Mouse (Mus musculus): Measurements from ENCODE around the gene Dlx4. TPM values are rescaled to one million over a fixed set of nuclear protein-coding genes. Genes with fewer than 3 reads are reported as not detected.

Dlx4 gene
- total RNA-seq, 2 experiments from 2014 or later, result 0.18 TPM; not detected in 1

DNA sequence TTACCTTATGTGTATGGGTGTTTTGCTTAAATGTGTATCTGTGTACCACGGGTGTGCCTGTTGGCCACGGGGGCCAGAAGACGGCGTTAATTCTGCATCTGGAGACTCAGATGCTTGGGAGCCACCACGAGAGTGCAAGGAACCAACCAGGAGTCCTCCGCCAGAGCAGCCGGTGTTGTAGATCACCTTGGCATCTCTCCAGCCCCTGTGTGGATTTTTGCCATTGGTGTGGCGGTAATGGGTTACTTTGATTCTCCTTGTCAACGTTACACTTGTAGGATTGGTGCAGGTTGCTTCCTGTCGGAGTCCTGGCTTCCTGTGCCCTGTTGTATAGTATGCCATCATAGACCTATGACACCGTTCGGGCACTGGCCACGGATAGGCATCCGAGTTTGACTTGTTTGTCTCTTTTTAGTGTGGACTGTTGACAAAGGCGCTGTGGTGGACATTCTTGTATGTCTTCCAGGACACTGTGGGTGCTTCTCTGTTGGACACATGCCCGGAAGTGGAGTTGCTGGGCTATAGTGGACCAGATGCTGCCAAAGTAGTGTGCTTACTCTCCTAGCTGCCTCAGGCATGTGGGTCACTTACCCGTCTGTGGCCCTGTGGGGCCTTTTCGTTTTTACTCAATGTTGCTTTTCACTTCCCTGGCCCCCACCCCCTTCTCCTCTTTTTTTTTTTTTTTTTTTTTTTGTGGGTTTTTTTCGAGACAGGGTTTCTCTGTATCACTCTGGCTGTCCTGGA, 43.7 kb downstream of the Dlx4 start:
- DNase-seq, result no peak

DNA sequence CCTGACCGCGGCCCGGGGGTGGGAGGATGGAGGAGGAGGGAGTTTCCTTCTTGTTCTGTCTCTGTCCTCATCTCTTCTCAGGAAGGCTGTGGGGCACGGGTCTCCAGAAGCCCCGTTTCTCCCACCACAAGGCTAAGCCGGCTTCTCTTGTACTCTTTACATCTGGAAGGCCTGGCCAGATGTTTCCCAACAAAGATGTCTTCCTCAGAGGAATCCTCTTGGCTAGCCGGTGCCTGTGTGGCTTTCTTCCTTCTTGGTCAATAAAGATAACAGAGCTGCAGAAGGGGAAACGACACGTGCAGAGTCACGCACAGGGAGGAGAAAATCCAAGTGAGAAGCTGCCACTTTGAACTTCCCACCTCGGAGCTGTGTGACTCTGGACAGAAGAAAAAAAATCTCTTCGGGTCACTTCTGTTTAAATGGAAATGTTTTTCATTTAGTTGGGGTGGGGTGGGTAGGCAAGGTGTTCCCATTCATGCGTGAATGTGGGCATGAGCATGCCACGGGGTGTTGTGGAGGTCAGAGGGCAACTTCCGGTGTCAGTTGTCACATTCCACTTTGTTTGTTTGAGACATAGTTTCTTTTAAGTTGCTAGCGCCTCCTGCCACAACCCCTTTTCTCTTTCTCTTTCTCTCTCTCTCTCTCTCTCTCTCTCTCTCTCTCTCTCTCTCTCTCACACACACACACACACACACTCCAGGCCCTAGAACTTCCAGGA, 44.8 kb downstream of the Dlx4 start:
- DNase-seq, result no peak

DNA sequence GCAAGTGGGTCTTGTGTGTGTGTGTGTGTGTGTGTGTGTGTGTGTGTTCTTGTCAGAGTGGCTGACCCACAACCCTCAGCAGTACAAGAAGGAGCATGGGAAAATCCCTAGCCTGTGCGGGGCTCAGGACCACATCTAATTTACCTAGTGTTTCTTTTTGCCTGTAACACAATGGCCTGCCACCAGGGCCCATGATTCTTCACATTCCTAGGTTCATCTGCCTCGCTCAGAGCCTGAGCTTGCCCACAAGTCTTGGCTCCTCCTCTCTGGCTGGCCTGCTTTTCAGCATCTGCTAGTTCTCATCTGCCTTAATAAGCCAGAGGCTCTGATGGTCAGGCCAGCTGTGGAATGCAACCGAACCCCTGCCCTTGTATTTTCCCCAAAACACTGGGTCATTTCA, 45.7 kb downstream of the Dlx4 start:
- DNase-seq, result no peak

DNA sequence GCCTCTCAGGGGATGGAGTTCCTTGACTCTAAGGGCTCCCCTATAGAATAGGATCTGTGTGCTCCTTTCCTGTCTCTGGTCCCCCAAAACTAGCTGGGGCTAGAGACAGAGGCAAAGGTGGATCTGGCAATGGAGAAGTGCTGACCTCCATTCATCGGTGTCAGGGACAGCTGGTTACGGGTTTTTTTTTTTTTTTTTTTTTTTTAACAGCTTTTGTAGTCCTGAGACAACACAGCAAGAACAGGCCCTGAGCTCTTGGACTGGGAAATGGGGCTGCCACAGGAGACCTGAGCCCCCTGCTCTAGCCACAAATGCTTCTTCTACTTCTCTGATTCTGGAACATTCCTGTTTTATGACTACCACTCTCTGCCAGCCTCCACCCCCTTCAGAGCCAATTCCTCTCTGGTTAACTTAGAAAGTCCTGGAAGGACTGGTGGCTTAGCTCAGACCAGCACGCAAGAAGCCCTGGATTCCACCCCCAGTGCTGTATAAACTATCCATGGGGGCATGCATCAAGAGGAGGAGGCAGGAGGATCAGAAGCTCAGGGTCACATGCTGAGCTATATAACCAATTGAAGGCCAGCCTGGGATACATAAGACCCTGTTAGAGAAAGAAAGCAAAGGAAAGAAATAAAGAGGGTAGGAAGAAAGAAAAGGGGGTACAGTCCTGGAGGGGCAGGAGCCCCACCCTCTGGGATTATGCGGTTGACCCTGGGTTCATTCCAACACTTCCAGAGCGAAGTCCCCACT, 47.5 kb downstream of the Dlx4 start:
- no peak for DNase-seq

DNA sequence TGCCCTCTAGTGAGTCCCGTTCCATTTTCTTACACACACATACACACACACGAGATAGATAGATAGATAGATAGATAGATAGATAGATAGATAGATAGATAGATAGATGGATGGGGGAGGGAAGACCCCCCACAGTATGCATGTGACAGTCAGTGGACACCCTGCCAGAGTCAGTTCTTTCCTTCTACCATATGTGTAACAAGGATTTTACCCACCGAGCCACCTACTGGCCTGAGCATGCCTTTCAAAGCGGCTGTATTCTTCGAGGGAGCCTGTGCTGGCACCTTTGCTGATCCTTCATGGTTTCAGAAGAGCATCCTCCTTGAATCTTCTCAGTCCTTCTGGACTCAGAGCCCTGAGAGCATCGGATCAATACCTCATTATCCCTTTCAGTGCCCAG, 48.2 kb downstream of the Dlx4 start:
- DNase-seq, result no peak

DNA sequence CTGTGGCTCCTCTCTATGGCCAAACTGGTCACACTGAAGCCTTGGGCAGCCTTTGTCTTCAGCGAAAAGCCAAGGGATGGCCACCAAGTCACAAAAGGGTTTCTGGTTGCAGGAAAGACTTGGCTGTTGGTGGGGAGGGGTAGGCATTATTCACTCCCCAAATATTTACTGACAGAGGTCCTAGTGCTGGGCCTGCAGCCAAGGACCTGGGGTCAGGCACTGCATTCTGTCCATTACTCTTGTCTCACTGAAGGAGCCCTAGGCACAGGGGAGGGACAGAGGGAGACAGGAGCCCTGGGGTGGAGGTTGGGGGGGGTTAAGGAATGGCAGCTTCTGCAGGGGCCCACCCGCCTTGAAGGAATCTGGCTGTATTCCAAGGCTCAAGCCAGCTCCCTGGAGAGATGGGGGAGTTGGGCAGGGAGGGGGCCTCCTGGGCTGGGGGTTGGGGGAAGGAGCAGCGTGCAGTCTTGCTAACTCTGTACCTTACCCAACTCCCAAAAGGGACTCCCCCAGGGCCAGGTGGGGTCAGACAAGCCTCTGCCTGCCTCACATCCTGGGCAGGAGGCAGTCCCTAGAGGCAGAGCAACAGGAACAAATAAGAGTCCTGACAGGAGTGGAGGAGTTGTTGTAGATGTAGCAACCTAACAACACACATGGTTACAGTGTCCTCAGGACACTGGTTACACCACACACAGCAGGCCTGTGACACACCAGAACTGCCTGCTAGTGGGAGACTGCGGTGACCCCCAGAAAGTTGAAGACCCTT, 49.3 kb downstream of the Dlx4 start:
- peak; percentile 42 for DNase-seq

DNA sequence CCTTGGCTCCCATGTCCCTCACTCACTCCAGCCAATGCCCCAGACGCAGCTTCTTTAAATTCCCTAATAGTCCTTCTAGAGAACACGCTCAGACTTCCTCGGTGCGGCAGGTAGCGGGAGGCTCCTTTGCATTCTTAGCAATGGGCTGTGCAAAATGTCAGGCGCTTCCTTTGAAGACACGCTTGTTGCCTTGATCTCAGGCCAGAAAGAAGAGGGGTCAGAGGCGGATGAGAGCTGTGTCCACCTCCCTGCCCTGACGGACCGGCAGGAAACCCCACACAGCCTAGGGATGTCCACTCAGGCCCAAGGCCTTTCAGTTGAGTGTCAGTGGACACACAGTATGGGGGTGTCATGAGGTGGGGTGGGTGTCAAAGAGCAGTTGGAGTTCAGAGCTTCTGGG, 50.5 kb downstream of the Dlx4 start:
- DNase-seq, result peak; percentile 49

DNA sequence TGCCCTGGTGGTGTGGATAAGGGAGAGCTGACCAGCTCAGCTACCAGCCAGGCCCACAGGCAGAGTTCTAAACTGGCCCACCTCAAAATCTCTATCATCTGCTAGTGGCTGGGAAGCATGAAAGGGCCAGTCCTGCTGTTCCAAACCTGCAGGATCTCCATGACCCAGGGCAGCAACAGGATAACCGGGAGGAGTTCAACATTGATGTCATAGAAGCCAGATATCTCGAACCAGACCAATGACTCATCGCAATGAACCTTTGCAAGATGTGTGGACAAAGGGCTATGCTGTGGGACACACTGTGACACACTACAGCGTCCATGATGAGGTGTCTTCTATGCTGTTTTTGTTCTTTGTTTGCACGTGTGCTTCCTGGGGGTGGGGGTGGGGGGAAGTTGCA, 53.0 kb downstream of the Dlx4 start:
- DNase-seq, result no peak

Other genes starting within 250 kb of the Dlx4 start
- 1,000 to 10,000 TPM in 1 of 2 experiments, 100 to 1,000 TPM in 1; 763 to 1,573 TPM for gene Col1a1, start 210.0 kb downstream of the Dlx4 start, total RNA-seq (2021)
- gene Hils1, start 178.7 kb downstream of the Dlx4 start, total RNA-seq (2021), result not detected
- 10 to 100 TPM in 1 of 2 experiments, 1 to 10 TPM in 1; 4.5 to 16.8 TPM for gene Sgca, start 169.9 kb downstream of the Dlx4 start, total RNA-seq (2021)
- 10 to 100 TPM; 83.3 to 96.2 TPM for gene Ppp1r9b, start 155.2 kb downstream of the Dlx4 start, total RNA-seq (2021)
- 10 to 100 TPM in 1 of 2 experiments, 1 to 10 TPM in 1; 7.3 to 11.0 TPM for gene Samd14, start 136.4 kb downstream of the Dlx4 start, total RNA-seq (2021)
- gene Pdk2, start 104.9 kb downstream of the Dlx4 start, total RNA-seq (2021), result 100 to 1,000 TPM; 144 to 199 TPM
- 10 to 100 TPM; 22.4 to 26.2 TPM for gene Itga3, start 69.5 kb downstream of the Dlx4 start, total RNA-seq (2021)
- gene Dlx3, start 26.1 kb downstream of the Dlx4 start, total RNA-seq (2021), result under 1 TPM in 1 of 2 experiments, not detected in 1; 0.60 TPM
- not detected for gene Tac4, start 115.3 kb upstream of the Dlx4 start, total RNA-seq (2021)
- 10 to 100 TPM; 52.0 to 63.0 TPM for gene Kat7, start 164.0 kb upstream of the Dlx4 start, total RNA-seq (2021)
- 10 to 100 TPM; 21.6 to 25.9 TPM for gene Fam117a, start 190.8 kb upstream of the Dlx4 start, total RNA-seq (2021)
- gene Slc35b1, start 238.4 kb upstream of the Dlx4 start, total RNA-seq (2021), result 10 to 100 TPM; 48.8 to 53.9 TPM